Comparison of ENCODE assay signal across 9 mouse cellular contexts in the genomic region with DNA sequence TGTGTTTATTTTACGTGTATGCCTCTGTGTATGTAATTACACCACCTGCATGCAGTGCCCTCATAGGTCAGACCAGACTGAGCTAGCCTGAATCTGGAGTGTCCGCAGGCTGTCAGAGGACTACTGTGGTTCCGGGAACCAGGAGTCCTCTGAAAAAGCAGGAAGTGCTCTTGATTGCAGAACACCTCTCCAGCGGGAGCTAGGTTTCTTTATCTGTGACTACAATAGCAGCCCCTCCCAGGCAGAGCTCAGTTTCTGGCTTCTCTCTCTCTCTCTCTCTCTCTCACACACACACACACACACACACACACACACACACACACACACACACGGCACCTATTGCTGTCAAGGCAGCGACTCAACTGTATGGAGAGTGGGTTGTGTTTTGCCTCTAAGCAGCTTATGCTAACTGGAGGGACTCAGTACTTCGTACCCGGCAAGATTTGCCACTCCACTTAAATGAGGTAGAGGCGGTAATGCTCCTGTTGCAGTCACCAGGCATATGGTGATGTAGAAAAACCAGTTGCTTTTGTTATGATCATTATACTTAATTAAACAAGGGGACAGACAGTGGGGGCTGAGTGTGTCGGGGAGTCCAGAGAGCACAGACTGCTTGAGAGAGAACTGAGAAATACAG. TPM values are rescaled to one million over a fixed set of nuclear protein-coding genes. Genes with fewer than 3 reads are reported as not detected.
DNase-seq lines count a peak whose midpoint lies in the region; ATAC-seq and TF ChIP-seq lines count a peak whose summit lies in the region.
"Had no signal": no experiment of that assay in that cellular context is flagged by ENCODE, and none has a peak within 500 bp of the region (broad histone marks: within the 10 kb centered on the region; RNA-seq: fewer than 3 reads in every experiment).

No protein-coding gene starts in this region.

- no peak for DNase-seq in heart, postnatal 25 days (ENCODE audit: low spot score)
- peak; percentile 85 for DNase-seq in lung, postnatal 0 days (ENCODE audit: low spot score)
- no peak for DNase-seq in lung, adult 2 months
- DNase-seq in intestine, embryonic 14.5 days (ENCODE audit: low spot score) = no peak
- no peak for DNase-seq in layer of hippocampus, adult 11-12 months (ENCODE audit: low spot score)

- peak overlapping the region; percentile 17; the same call in 1 of the 2 replicates for H3K4me2 ChIP-seq in heart, embryonic 11.5 days
- H3K4me2 ChIP-seq in lung, postnatal 0 days (replicated peaks; ENCODE audit: low read depth, low read length) = 0 out of 2 replicates have a peak overlapping the region, but pooled peaks have one; percentile 8
- peak overlapping the region; percentile 9 for H3K4me2 ChIP-seq in intestine, embryonic 14.5 days (ENCODE audit: low read length)
- peak overlapping the region; percentile 24 for H3K4me2 ChIP-seq in stomach, embryonic 15.5 days

- no peak for TF ChIP-seq POLR2A in lung, adult 2 months (IDR thresholded peaks at IDR 0.05; ENCODE audit: borderline replicate concordance, extremely low read depth, low read depth, low read length)

- peak; percentile 49; the same call in 1 of the 2 replicates for TF ChIP-seq EP300 in lung, postnatal 0 days (IDR thresholded peaks at IDR 0.05)

- intact Hi-C loops in heart, postnatal 25 days (cut with DNase I) = loop anchor here (2.0 kb wide), 1 partner anchor 19 kb away; no protein-coding TSS in a partner anchor

- H3K9ac ChIP-seq in heart, embryonic 11.5 days (ENCODE audit: low read depth, low read length) = no peak overlapping the region
- H3K9ac ChIP-seq in lung, postnatal 0 days (replicated peaks; ENCODE audit: low read depth) = no peak overlapping the region
- H3K9ac ChIP-seq in intestine, embryonic 14.5 days (ENCODE audit: low read length) = no peak overlapping the region
- no peak overlapping the region for H3K9ac ChIP-seq in stomach, embryonic 15.5 days

- TF ChIP-seq CTCF in lung, postnatal 0 days (IDR thresholded peaks at IDR 0.05) = no peak
- TF ChIP-seq CTCF in lung, adult 2 months (IDR thresholded peaks at IDR 0.05; ENCODE audit: insufficient read depth, low read length) = no peak

- H3K27ac ChIP-seq in heart, embryonic 11.5 days (ENCODE audit: low read depth, low read length) = peak overlapping the region; percentile 58; the same call in 1 of the 2 replicates
- H3K27ac ChIP-seq in lung, postnatal 0 days (ENCODE audit: low read length) = peak overlapping the region; percentile 98
- H3K27ac ChIP-seq in intestine, embryonic 14.5 days (ENCODE audit: low read depth) = peak overlapping the region; percentile 57
- peak overlapping the region; percentile 97 for H3K27ac ChIP-seq in stomach, embryonic 15.5 days

- H3K36me3 ChIP-seq in heart, embryonic 11.5 days (ENCODE audit: control insufficient read depth, insufficient read depth, low read length) = no peaks in the 10 kb centered on the region
- no peaks in the 10 kb centered on the region for H3K36me3 ChIP-seq in lung, postnatal 0 days (ENCODE audit: insufficient read depth, low read length)
- no peaks in the 10 kb centered on the region for H3K36me3 ChIP-seq in intestine, embryonic 14.5 days (ENCODE audit: control insufficient read depth, insufficient read depth, low read length)
- H3K36me3 ChIP-seq in stomach, embryonic 15.5 days = no peaks in the 10 kb centered on the region

- 31% methylated on average over 10 of the region's 10 CpGs for WGBS in heart, embryonic 11.5 days (ENCODE audit: insufficient replicate concordance)
- 24% methylated on average over 10 of the region's 10 CpGs for WGBS in lung, postnatal 0 days
- WGBS in lung, adult 2 months = 24% methylated on average over 10 of the region's 10 CpGs
- 32% methylated on average over 10 of the region's 10 CpGs for WGBS in intestine, embryonic 14.5 days
- WGBS in stomach, embryonic 15.5 days = 21% methylated on average over 10 of the region's 10 CpGs

- peaks cover 32% of the 10 kb centered on the region for H3K4me1 ChIP-seq in heart, embryonic 11.5 days (ENCODE audit: control insufficient read depth, insufficient read depth, low read length)
- peaks cover 11% of the 10 kb centered on the region; the same call in 1 of the 2 replicates for H3K4me1 ChIP-seq in lung, postnatal 0 days (ENCODE audit: insufficient read depth, low read depth, low read length)
- peaks cover 24% of the 10 kb centered on the region for H3K4me1 ChIP-seq in lung, adult 2 months (ENCODE audit: control insufficient read depth, insufficient read depth, low read length)
- peaks cover 20% of the 10 kb centered on the region for H3K4me1 ChIP-seq in intestine, embryonic 14.5 days (replicated peaks; ENCODE audit: control insufficient read depth, insufficient read depth, low read length)
- H3K4me1 ChIP-seq in stomach, embryonic 15.5 days = peaks cover 17% of the 10 kb centered on the region

- no peak for ATAC-seq in heart, embryonic 11.5 days (replicated peaks; ENCODE audit: insufficient number of reproducible peaks, low FRiP score, low TSS enrichment)
- 0 out of 2 replicates have a peak, but pooled peaks have one; percentile 10 for ATAC-seq in lung, postnatal 0 days
- no peak for ATAC-seq in intestine, embryonic 14.5 days (replicated peaks; ENCODE audit: low FRiP score, low TSS enrichment, low read depth)
- no peak for ATAC-seq in stomach, embryonic 15.5 days (ENCODE audit: insufficient read depth, low FRiP score, low read depth)
- no peak for ATAC-seq in inflammation-experienced regulatory T-cells, adult 6 months

- H3K9me3 ChIP-seq in heart, embryonic 11.5 days (replicated peaks; ENCODE audit: control insufficient read depth, low read length) = no peaks in the 10 kb centered on the region
- no peaks in the 10 kb centered on the region for H3K9me3 ChIP-seq in lung, postnatal 0 days (ENCODE audit: low read length)
- no peaks in the 10 kb centered on the region for H3K9me3 ChIP-seq in intestine, embryonic 14.5 days (ENCODE audit: control insufficient read depth, low read length)
- no peaks in the 10 kb centered on the region for H3K9me3 ChIP-seq in stomach, embryonic 15.5 days

- H3K27me3 ChIP-seq in heart, embryonic 11.5 days (ENCODE audit: control insufficient read depth, insufficient read depth, low read length) = no peaks in the 10 kb centered on the region
- no peaks in the 10 kb centered on the region for H3K27me3 ChIP-seq in lung, postnatal 0 days (replicated peaks; ENCODE audit: insufficient read depth, low read length)
- no peaks in the 10 kb centered on the region for H3K27me3 ChIP-seq in intestine, embryonic 14.5 days (replicated peaks; ENCODE audit: control insufficient read depth, insufficient read depth, low read length)
- no peaks in the 10 kb centered on the region for H3K27me3 ChIP-seq in stomach, embryonic 15.5 days (replicated peaks)

- no peak overlapping the region for H3K4me3 ChIP-seq in heart, embryonic 11.5 days (ENCODE audit: low read depth, low read length)
- H3K4me3 ChIP-seq in lung, postnatal 0 days (ENCODE audit: low read depth, low read length) = peak overlapping the region; percentile 1; the same call in 1 of the 2 replicates
- H3K4me3 ChIP-seq in lung, adult 2 months (replicated peaks; ENCODE audit: extremely low read depth, low read depth, low read length) = no peak overlapping the region
- no peak overlapping the region for H3K4me3 ChIP-seq in intestine, embryonic 14.5 days (ENCODE audit: low read depth, low read length)
- no peak overlapping the region for H3K4me3 ChIP-seq in stomach, embryonic 15.5 days (replicated peaks)
- H3K4me3 ChIP-seq: layer of hippocampus, adult 2 months had no signal

RNA-seq across cellular contexts. Expression of a gene that starts 1.6 kb away (rescaled TPM):
- 113 and 140 TPM in 2 replicates for polyA plus RNA-seq in heart, embryonic 11.5 days (2014; fragmentation: Nextera tagmentation; extraction: Ambion mirVana)
- 10 to 100 TPM; 34.5 to 35.2 TPM for total RNA-seq in heart, postnatal 25 days (2021)
- 102 and 115 TPM in 2 replicates for polyA plus RNA-seq in lung, postnatal 0 days (2015; fragmentation: Nextera tagmentation; extraction: Ambion mirVana)
- 86.7 and 104 TPM in 2 replicates for polyA plus RNA-seq in lung, adult 2 months (2012; rRNA removed)
- polyA plus RNA-seq in intestine, embryonic 14.5 days (2014; fragmentation: Nextera tagmentation; extraction: Ambion mirVana) = 185 and 200 TPM in 2 replicates
- polyA plus RNA-seq in stomach, embryonic 15.5 days (2015; fragmentation: Nextera tagmentation; extraction: Ambion mirVana) = 129 and 144 TPM in 2 replicates
- 10 to 100 TPM; 46.6 to 88.2 (median 57.2) TPM for polyA plus RNA-seq in inflammation-experienced regulatory T-cells, adult 6 months (2017; shearing (Covaris generic))
